Mouse (Mus musculus) heart, postnatal 0 days (tissue): ENCODE data around the gene Tedc2. TPM values are rescaled to one million over a fixed set of nuclear protein-coding genes. Genes with fewer than 3 reads are reported as not detected.

Source experiments
- ATAC-seq: fragments of 200-750 bp; cut with Nextera tagmentation; 2 replicates; pipeline ENCODE4 v1.8.0; 2017; ENCODE audit warnings: low read depth, moderate number of reproducible peaks, moderate library complexity; ENCODE audit not compliant: insufficient read depth
- DNase-seq: peaks from one replicate; pipeline ENCODE4 v3.0.0-alpha.2; 2016; ENCODE audit warnings: low spot score
- H3K27ac ChIP-seq: fragments of 300-500 bp; sonication (generic); 2 replicates; pipeline ENCODE4 v1.5.1; 2014; ENCODE audit warnings: low read depth, mild to moderate bottlenecking
- H3K27me3 ChIP-seq: fragments of 300-500 bp; sonication (generic); 2 replicates; pipeline ENCODE4 v1.6.1; 2014; ENCODE audit warnings: low read length, mixed read lengths; ENCODE audit not compliant: control insufficient read depth, insufficient read depth
- H3K36me3 ChIP-seq: fragments of 300-500 bp; sonication (generic); replicated peaks from 2 replicates; pipeline ENCODE4 v1.6.1; 2014; ENCODE audit warnings: low read length, mixed read lengths; ENCODE audit not compliant: control insufficient read depth, insufficient read depth
- H3K4me1 ChIP-seq: fragments of 300-500 bp; sonication (generic); 2 replicates; pipeline ENCODE4 v1.6.1; 2014; ENCODE audit warnings: antibody characterized with exemption; ENCODE audit not compliant: control insufficient read depth, insufficient read depth
- H3K4me2 ChIP-seq: fragments of 300-500 bp; sonication (generic); 2 replicates; pipeline ENCODE4 v1.6.1; 2014; ENCODE audit warnings: low read depth, mild to moderate bottlenecking, low read length, moderate library complexity
- H3K4me3 ChIP-seq: fragments of 300-500 bp; sonication (generic); 2 replicates; pipeline ENCODE4 v1.5.1; 2014; ENCODE audit warnings: low read depth, low read length
- H3K9ac ChIP-seq: fragments of 300-500 bp; sonication (generic); replicated peaks from 2 replicates; pipeline ENCODE4 v1.6.1; 2014; ENCODE audit warnings: low read depth, low read length, mixed read lengths
- H3K9me3 ChIP-seq: fragments of 300-500 bp; sonication (generic); replicated peaks from 2 replicates; pipeline ENCODE4 v1.6.1; 2016; ENCODE audit warnings: low read length; ENCODE audit not compliant: control insufficient read depth
- CTCF ChIP-seq: IDR thresholded peaks from 2 replicates; pipeline ENCODE4 v1.5.1; 2016; ENCODE audit warnings: antibody characterized with exemption, control low read depth, low read depth
- EP300 ChIP-seq: IDR thresholded peaks from 2 replicates; pipeline ENCODE4 v1.6.1; 2016; ENCODE audit warnings: antibody characterized with exemption, low read depth
- WGBS: fragments of 180-500 bp; shearing (Covaris S2); extraction: QIAGEN DNeasy Blood & Tissue Kit; methylation state at CpG from one replicate; pipeline ENCODE4 v1.1.7; 2014; 5-methylcytosine and 5-hydroxymethylcytosine counted together
- polyA plus RNA-seq: library from polyadenylated mRNA; unstranded; fragments of >200 nt; fragmentation: Nextera tagmentation; extraction: Ambion mirVana; gene quantifications from 2 replicates; pipeline ENCODE4 v1.2.1, GENCODE M21; 2015
- total RNA-seq: library from RNA; depleted of rRNA; stranded (reverse); fragments of >200 nt; gene quantifications from 2 replicates; pipeline ENCODE4 v1.2.3, GENCODE M21; 2014; ENCODE audit warnings: low replicate concordance

Gene Tedc2
- total and polyA plus RNA-seq, 2 experiments from 2014 or later, result 3.1 to 12.7 TPM

DNA sequence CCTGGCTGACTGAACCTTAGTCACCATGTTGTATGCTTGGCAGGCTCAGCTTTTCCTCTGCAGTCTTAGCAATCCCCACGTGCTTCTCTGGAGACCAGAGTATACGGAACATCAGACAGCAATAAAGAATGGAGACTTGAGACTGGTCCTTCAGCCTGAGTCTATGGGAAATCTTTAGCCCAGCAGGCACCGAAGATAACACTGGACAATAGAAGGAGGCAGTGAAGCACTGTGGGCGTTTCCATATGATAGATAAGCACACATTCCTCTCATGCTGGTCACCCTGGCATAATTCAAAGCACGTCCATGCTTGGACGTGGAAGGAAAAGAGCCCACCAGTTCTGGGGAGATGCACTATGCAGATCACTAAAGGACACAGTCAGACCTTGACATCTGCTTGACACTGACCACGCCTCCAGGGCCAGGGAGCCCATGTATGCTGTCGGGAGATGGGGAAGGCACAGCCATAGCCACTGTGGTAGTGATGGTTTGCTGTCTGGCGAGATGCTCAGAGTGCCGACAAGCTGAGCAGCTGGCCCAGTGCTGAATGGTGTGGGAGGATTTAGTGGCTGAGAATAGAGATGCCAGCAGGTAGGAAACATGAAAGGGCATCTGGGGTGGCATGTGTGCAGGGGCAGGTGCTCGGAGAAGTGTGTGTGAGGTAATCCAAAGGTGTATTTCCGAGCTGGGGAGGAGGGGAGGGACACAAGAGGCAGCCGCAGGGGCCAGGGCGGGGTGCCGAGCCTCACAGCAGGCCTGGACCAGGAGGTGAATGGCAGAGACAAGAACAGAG lies 23.4 kb downstream of the Tedc2 start:
- WGBS, result 39% methylated on average over 15 of the region's 15 CpGs
- no peak for DNase-seq
- Histone ChIP-seq H3K9ac (no peak overlapping the region), H3K4me2 (no peak overlapping the region), H3K27ac (no peak overlapping the region), H3K4me3 (no peak overlapping the region), H3K27me3 (no peaks in the 10 kb centered on the region), H3K9me3 (no peaks in the 10 kb centered on the region), H3K36me3 (no peaks in the 10 kb centered on the region), H3K4me1 (peaks cover 21% of the 10 kb centered on the region)
- ATAC-seq, result 0 out of 2 replicates have a peak, but pooled peaks have one; percentile 21
- TF ChIP-seq EP300, result no peak

DNA sequence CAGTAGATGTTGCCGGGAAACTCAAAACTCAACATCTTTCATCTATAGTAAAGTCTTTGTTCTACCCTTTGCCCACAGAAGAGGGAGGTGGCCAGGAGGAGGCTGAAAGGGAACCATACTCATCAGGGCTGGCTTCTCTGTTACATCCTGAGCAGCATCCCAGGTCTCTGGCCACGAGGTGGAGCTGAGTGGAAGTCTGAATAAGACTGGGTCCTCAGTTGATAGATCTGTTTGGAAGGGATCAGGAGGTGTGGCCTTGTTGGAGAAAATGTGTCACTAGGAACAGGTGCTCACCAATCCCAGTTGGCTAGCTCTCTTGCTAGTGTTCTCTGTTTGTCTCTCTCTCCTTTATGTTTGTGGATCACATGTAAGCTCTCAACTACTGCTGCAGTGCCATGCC lies 25.3 kb downstream of the Tedc2 start:
- no peak for DNase-seq
- no peak overlapping the region for H3K4me3 ChIP-seq
- peaks cover 25% of the 10 kb centered on the region for H3K4me1 ChIP-seq
- TF ChIP-seq CTCF (no peak), EP300 (no peak)
- H3K27ac ChIP-seq, result no peak overlapping the region
- H3K4me2 ChIP-seq, result no peak overlapping the region
- ATAC-seq, result no peak
- no peak overlapping the region for H3K9ac ChIP-seq
- H3K36me3 ChIP-seq, result no peaks in the 10 kb centered on the region
- H3K9me3 ChIP-seq, result no peaks in the 10 kb centered on the region
- H3K27me3 ChIP-seq, result no peaks in the 10 kb centered on the region
- 64% methylated on average over 2 of the region's 2 CpGs for WGBS

DNA sequence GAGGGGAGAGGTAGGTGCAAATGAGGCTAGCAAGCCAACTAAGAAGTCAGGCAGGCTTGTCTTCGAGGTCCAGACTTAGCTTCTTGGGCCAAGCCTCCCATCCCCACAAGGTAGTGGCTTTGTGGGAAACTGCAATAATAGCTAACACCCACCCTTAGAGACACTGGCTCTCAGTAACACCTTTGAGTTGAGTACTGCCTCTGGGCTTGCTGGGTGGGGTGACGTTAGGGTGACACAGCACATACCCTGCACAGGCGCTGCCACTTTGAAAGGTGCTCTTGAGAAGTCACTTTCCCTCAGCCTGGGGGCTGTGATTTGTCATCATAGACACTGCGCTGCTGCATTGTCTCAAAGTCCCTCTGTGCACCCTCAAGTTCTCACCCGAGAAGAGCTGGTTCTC lies 26.9 kb downstream of the Tedc2 start:
- DNase-seq (no peak), ATAC-seq (no peak)
- Histone ChIP-seq H3K4me3 (no peak overlapping the region), H3K9me3 (no peaks in the 10 kb centered on the region), H3K9ac (no peak overlapping the region), H3K36me3 (no peaks in the 10 kb centered on the region; the same call in 1 of the 2 replicates), H3K27ac (no peak overlapping the region), H3K27me3 (no peaks in the 10 kb centered on the region), H3K4me1 (peaks cover 15% of the 10 kb centered on the region; the same call in 1 of the 2 replicates), H3K4me2 (no peak overlapping the region)
- WGBS, result 66% methylated on average over 5 of the region's 5 CpGs
- no peak for TF ChIP-seq EP300
- no peak for TF ChIP-seq CTCF

DNA sequence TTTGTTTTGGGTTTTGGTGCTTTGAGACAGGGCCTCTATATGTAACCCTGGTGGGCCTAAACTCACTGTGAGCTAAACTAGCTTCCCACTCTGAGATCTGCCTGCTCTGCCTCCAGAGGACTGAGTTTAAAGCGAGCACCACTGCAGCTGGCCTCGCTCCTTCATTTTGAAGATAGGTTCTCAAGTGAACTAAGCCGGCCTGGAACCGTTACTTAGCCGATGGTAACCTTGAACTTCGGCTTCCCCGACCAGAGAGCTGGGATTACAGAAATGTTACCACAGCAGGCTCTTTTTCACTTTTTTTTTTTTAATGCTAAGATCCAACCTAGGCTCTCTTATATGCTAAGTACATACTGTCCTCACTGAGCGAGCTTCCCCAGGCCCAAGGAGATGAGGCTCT lies 27.4 kb downstream of the Tedc2 start:
- no peaks in the 10 kb centered on the region; the same call in 1 of the 2 replicates for H3K36me3 ChIP-seq
- TF ChIP-seq EP300, result no peak
- no peak for TF ChIP-seq CTCF
- no peak overlapping the region for H3K4me3 ChIP-seq
- no peak overlapping the region for H3K9ac ChIP-seq
- DNase-seq (no peak), ATAC-seq (no peak)
- H3K27me3 ChIP-seq, result no peaks in the 10 kb centered on the region
- no peaks in the 10 kb centered on the region for H3K9me3 ChIP-seq
- peaks cover 15% of the 10 kb centered on the region; the same call in 1 of the 2 replicates for H3K4me1 ChIP-seq
- no peak overlapping the region for H3K27ac ChIP-seq
- no peak overlapping the region for H3K4me2 ChIP-seq
- 88% methylated on average over 8 of the region's 8 CpGs for WGBS

DNA sequence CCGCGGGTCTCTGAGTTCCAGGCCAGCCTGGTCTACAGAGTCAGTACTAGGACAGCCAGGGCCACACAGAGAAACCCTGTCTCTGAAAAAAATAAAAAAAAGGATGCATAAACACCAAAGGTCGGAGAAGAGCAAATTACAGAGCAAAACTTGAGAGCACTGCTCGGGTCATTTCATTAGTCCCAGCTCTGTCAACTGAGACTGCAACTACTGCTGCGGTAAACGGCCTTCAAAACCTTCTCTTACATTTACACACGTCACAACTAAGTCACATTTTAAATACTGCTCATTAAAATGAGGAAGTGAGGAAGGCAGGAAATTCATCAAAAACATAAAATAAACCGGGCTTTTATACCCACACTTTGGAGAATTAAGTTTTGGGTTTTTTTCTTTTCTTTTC lies 27.8 kb downstream of the Tedc2 start:
- H3K4me3 ChIP-seq, result no peak overlapping the region
- 80% methylated on average over 8 of the region's 8 CpGs for WGBS

More for the DNA sequence above, 27.8 kb downstream of the Tedc2 start:
- no peaks in the 10 kb centered on the region for H3K27me3 ChIP-seq
- no peak for ATAC-seq
- no peak for DNase-seq
- no peak for TF ChIP-seq CTCF
- TF ChIP-seq EP300, result no peak
- no peaks in the 10 kb centered on the region for H3K9me3 ChIP-seq
- no peak overlapping the region for H3K9ac ChIP-seq
- no peak overlapping the region for H3K27ac ChIP-seq
- peaks cover 2% of the 10 kb centered on the region; the same call in 1 of the 2 replicates for H3K36me3 ChIP-seq
- H3K4me2 ChIP-seq, result no peak overlapping the region
- peaks cover 15% of the 10 kb centered on the region; the same call in 1 of the 2 replicates for H3K4me1 ChIP-seq
